Mouse (Mus musculus) embryonic stem cell, embryonic (primary cell): ENCODE measurements around the gene BC048671.

Experiments
- CTCF ChIA-PET, 4 experiments: fragments of 300-600 bp in 2 of 4; fragments of 350-600 bp in 2 of 4; sonication (Branson Sonifier 250); formaldehyde crosslinking; loops; one replicate each; lab custom pipeline; 2022; ENCODE audit warnings: inconsistent platforms in 2 of 4; lab: Charles Lee
- POLR2A ChIA-PET, 4 experiments: fragments of 300-600 bp in 2 of 4; fragments of 350-600 bp in 2 of 4; sonication (Branson Sonifier 250); formaldehyde crosslinking; loops; one replicate each; lab custom pipeline; 2022; ENCODE audit warnings: antibody characterized with exemption in 4 of 4, inconsistent platforms in 1 of 4; lab: Charles Lee

Gene BC048671

DNA sequence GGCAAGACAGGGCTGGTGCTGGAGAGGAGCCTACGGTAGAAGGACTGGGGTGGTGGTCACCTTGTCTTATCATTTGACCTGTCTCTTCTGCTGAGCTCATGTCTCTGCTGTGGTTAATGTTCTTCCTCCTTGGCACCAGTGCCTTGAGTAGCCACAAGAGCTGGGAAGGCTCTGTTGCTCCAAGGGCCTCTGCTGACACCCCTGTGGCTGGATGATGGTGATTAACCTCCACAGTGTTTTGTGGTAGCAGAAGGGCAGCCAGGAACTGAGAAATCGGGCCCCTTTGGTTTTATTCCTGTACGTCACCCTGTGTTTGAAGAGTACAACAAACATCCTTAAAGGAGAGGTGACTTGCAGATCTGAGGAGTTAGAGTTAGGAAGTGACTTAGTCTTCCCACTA, 33.2 kb downstream of the BC048671 start:
- CTCF ChIA-PET = interaction anchor here in 1 of 4 experiments (0.5 kb wide), 1 partner anchor 45 kb away, joined by 4 read pairs; no protein-coding TSS in a partner anchor
- POLR2A ChIA-PET = interaction anchor here in 1 of 4 experiments (1.0 kb wide), 1 partner anchor 35 kb away, joined by 3 read pairs; the partner anchor contains the start of gene Zxdc

DNA sequence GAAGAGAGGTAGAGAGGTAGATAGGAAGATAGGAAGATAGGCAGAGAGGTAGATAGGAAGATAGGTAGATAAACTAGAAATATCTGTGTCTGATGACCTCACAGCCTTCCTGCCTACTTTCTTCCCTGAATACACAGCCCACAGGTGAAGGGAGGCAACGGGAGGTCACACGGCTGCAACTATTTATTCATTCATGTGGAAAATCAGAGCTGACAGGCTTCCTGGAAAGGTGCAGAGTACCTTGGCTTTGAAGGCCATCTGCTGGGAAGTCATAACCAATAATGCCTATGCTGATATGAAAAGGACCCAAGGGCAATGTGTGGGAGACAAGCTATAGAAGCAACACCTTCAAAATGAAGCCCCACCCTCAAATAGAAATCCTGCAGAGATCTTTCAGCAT, 41.3 kb downstream of the BC048671 start:
- POLR2A ChIA-PET = no interaction called here
- CTCF ChIA-PET = no interaction called here

DNA sequence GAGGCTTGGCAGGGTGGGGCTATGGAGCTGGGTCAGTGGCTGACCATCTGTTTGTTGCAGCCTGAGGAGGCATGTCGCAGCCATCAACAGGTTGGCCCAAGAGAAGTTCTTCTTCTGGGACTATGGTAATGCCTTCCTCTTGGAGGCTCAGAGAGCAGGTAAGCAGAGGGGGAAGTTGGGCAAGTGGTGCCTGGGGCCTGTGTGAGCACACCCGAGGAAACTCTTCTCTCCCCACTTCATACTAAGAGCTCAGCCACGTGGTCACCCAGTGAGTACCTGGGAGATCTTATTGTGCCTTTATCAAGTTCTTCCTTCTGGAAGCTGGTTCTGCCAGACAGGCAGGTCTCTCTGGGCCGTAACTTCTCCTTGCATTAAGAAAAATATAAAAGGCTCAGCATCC, 46.2 kb downstream of the BC048671 start:
- ChIA-PET CTCF (interaction anchor here in 1 of 4 experiments (1.1 kb wide), 1 partner anchor 259 kb away, joined by 3 read pairs; no protein-coding TSS in a partner anchor), POLR2A (interaction anchor here in 1 of 4 experiments (1.4 kb wide), 1 partner anchor 11 kb away, joined by 4 read pairs; no protein-coding TSS in a partner anchor)

DNA sequence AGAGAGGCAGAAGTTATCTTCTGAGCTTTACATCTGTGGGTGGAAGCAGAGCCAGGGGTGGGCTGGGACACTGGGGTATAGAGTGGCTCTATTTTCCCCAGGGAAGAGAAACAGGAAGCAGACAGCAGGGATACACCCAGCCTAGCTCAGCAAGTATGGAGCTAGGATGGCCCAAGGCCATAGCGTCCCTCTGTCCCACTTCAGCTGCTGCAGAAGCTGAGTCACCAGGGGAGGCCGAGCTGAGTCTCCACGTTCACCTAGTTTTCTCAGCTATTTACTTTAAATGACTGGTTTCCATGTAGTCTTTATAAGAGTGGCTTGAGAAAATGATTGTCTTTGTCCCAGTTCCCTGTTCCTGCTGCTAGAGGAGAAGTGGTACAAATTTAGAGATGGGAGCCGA, 47.5 kb downstream of the BC048671 start:
- CTCF ChIA-PET = no interaction called here
- POLR2A ChIA-PET = interaction anchor here in 1 of 4 experiments (0.6 kb wide), 1 partner anchor 761 kb away, joined by 5 read pairs; no protein-coding TSS in a partner anchor

DNA sequence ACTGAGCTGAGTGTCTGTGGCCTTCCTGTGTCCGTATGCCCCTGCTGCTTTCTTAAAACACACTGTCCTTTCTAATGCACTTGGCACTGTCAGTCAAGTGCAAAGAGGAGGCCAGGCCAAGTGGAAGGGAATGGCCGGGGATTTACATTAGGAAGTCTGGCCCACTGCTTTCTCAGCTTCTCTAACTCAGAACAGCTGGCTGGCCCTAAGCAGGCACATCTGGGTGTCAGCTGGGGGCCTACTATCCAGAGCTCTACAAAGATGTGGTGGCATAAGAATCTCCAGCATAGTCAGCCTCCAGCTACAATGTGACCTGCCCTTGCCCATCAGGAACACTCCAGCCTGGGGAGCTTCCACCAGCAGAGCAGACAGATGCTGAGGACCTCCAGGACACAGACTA, 49.0 kb downstream of the BC048671 start:
- ChIA-PET POLR2A (interaction anchor here in 1 of 4 experiments (1.8 kb wide), 1 partner anchor 19 kb away, joined by 5 read pairs; the partner anchor contains the start of gene Zxdc), CTCF (no interaction called here)
